Mouse (Mus musculus): ENCODE data around the gene Zfp36l1. TPM values are rescaled to one million over a fixed set of nuclear protein-coding genes. Genes with fewer than 3 reads are reported as not detected.

The Zfp36l1 gene
- 10 to 100 TPM; 32.7 to 39.2 TPM for total RNA-seq (2021)
- long read RNA-seq, experiment 1, transcript Zfp36l1-201 (2 exons, 2,990 nt) = major isoform, 12 of 21 reads
- long read RNA-seq, experiment 1, partial matches to known transcripts = 0 of 21 reads
- long read RNA-seq, experiment 1, other reads (novel, unspliced or antisense) = 9 of 21 reads
- long read RNA-seq, experiment 2, transcript Zfp36l1-201 (2 exons, 2,990 nt) = major isoform, 13 of 20 reads
- long read RNA-seq, experiment 2, partial matches to known transcripts = 0 of 20 reads
- long read RNA-seq, experiment 2, other reads (novel, unspliced or antisense) = 7 of 20 reads

DNA sequence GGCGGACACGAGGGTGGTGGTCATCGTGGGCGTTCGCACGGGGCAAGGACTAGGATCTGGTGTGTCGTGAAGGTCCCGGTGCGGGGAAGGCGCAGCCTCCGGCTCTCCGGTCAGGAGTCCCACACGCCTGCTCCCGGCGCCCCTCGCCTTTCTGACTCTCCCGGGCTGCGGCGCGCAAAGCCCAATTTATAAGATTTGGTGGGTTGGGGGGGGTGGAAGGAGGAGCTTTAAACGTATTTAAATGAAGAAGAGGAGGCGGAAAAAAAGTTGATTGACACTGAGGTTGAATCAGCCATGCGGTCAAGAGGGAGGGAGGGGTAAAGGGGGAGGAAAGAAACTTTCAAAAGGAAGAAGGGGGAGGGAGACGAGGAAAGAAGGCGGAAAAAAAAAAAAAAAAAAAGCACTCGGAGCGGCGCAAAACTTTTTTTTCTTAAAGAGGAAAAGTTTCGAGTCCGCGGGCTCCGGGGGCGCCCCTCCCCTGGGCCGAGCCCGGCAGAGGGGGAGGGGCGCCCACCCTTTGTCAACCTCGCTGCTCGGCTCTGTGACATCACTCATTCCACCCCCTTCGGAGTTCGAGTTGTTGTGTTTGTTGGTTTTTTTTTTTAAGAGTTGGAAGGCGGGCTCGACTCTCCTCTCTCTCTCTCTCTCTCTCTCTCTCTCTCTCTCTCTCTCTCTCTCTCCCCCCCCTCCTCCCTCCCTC, at the start of gene Zfp36l1:
Gene Zfp36l1 (minus strand): TSS at position 162 of the 700 bp plus-strand sequence.
- H3K4me3 ChIP-seq = peak within 1 kb of the TSS; percentile 93
- TF ChIP-seq CTCF (IDR thresholded peaks at IDR 0.05) = no peak
- H3K27ac ChIP-seq = peak within 1 kb of the TSS; percentile 97
- intact Hi-C loops (cut with DNase I) = loop anchor here (1.0 to 10.0 kb wide), 4 partner anchors 51 to 378 kb away; no protein-coding TSS in a partner anchor
- DNase-seq (ENCODE audit: extremely low spot score in 1 of 2, low spot score in 2 of 2) = peak; percentile 64 to 76

DNA sequence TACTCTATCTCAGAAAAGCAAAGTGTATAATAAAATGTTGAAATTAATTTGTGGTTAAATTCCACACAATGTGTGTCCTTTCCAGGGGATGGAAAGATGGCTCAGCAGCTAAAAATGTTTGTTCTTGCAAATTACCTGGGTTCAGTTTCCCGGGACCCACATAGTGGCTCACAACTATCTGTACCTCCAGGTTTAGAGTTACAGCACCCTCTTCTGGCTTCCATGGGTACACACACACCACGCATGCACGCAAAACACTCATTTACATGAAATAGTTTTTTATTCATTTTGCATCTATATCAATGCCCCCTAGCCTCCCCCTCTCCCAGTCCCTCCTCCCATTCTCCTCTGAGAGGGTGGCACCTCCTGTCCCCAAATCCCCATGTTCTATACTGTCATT, 49.6 kb upstream of the Zfp36l1 start:
- DNase-seq (ENCODE audit: extremely low spot score in 1 of 2, low spot score in 2 of 2) = no peak
- Histone ChIP-seq H3K27ac (no peak overlapping the region), H3K4me3 (no peak overlapping the region)
- peak; percentile 35 for TF ChIP-seq CTCF (IDR thresholded peaks at IDR 0.05)
- intact Hi-C loops (cut with DNase I) = no loop called here

GRCm38 (mm10) chr12:80157675-80158074, 44.9 kb upstream of the Zfp36l1 start:
- TF ChIP-seq CTCF (IDR thresholded peaks at IDR 0.05) = peak; percentile 88

GRCm38 (mm10) chr12:80153687-80154326, 41.0 kb upstream of the Zfp36l1 start:
- DNase-seq (ENCODE audit: extremely low spot score in 1 of 2, low spot score in 2 of 2) = no peak
- intact Hi-C loops (cut with DNase I) = loop anchor here (2.0 to 10.0 kb wide), 2 partner anchors 311 to 571 kb away; partner anchors contain the start of gene Exd2
- peak; percentile 79 for TF ChIP-seq CTCF (IDR thresholded peaks at IDR 0.05)
- H3K4me3 ChIP-seq = no peak overlapping the region
- H3K27ac ChIP-seq = no peak overlapping the region

More at GRCm38 (mm10) chr12:80157675-80158074, 44.9 kb upstream of the Zfp36l1 start:
- intact Hi-C loops (cut with DNase I) = loop anchor here (1.0 to 10.0 kb wide), 4 partner anchors 40 to 515 kb away; partner anchors contain the start of gene Exd2
- H3K27ac ChIP-seq = no peak overlapping the region; the same call in 1 of the 2 replicates
- DNase-seq (ENCODE audit: extremely low spot score in 1 of 2, low spot score in 2 of 2) = no peak
- no peak overlapping the region for H3K4me3 ChIP-seq

- TF ChIP-seq CTCF (IDR thresholded peaks at IDR 0.05) = no peak; the same call in 1 of the 2 replicates
- intact Hi-C loops (cut with DNase I) = loop anchor here (10.0 kb wide), 1 partner anchor 312 kb away; the partner anchor contains the start of gene Exd2
- Histone ChIP-seq H3K4me3 (no peak overlapping the region), H3K27ac (no peak overlapping the region)
- DNase-seq (ENCODE audit: extremely low spot score in 1 of 2, low spot score in 2 of 2) = no peak
Measured at GRCm38 (mm10) chr12:80153078-80153477, 40.3 kb upstream of the Zfp36l1 start.

DNA sequence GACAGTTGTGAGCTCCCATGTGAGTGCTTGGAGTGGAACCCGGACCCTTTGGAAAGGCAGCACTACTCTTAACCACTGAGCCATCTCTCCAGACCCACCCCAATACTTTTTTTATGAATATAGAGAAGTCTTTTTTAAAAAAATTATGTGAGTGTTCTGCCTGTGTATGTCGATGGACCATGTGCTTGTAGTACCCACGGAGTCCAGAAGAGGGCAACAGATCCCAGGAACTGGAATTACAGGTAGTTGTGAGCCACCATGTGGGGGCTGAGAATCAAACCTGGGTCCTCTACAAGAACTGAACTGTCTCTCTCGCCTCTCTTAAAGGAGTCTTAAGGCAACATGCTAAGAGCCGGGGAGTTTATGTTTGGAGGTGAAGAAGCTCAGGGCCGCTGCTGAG, 39.0 kb upstream of the Zfp36l1 start:
- intact Hi-C loops (cut with DNase I) = loop anchor here (10.0 kb wide), 1 partner anchor 313 kb away; the partner anchor contains the start of gene Exd2
- no peak overlapping the region for H3K27ac ChIP-seq
- H3K4me3 ChIP-seq = no peak overlapping the region
- DNase-seq (ENCODE audit: extremely low spot score in 1 of 2, low spot score in 2 of 2) = no peak
- peak; percentile 37 for TF ChIP-seq CTCF (IDR thresholded peaks at IDR 0.05)

- no peak for DNase-seq (ENCODE audit: extremely low spot score in 1 of 2, low spot score in 2 of 2)
- Histone ChIP-seq H3K4me3 (no peak overlapping the region), H3K27ac (no peak overlapping the region)
- intact Hi-C loops (cut with DNase I) = loop anchor here (10.0 kb wide), 1 partner anchor 314 kb away; the partner anchor contains the start of gene Exd2
- no peak for TF ChIP-seq CTCF (IDR thresholded peaks at IDR 0.05)
Measured at GRCm38 (mm10) chr12:80150624-80151023, 37.8 kb upstream of the Zfp36l1 start.

GRCm38 (mm10) chr12:80147563-80148214, 34.9 kb upstream of the Zfp36l1 start:
- TF ChIP-seq CTCF (IDR thresholded peaks at IDR 0.05) = no peak
- H3K4me3 ChIP-seq = no peak overlapping the region
- intact Hi-C loops (cut with DNase I) = no loop called here
- no peak for DNase-seq (ENCODE audit: extremely low spot score in 1 of 2, low spot score in 2 of 2)
- H3K27ac ChIP-seq = no peak overlapping the region

DNA sequence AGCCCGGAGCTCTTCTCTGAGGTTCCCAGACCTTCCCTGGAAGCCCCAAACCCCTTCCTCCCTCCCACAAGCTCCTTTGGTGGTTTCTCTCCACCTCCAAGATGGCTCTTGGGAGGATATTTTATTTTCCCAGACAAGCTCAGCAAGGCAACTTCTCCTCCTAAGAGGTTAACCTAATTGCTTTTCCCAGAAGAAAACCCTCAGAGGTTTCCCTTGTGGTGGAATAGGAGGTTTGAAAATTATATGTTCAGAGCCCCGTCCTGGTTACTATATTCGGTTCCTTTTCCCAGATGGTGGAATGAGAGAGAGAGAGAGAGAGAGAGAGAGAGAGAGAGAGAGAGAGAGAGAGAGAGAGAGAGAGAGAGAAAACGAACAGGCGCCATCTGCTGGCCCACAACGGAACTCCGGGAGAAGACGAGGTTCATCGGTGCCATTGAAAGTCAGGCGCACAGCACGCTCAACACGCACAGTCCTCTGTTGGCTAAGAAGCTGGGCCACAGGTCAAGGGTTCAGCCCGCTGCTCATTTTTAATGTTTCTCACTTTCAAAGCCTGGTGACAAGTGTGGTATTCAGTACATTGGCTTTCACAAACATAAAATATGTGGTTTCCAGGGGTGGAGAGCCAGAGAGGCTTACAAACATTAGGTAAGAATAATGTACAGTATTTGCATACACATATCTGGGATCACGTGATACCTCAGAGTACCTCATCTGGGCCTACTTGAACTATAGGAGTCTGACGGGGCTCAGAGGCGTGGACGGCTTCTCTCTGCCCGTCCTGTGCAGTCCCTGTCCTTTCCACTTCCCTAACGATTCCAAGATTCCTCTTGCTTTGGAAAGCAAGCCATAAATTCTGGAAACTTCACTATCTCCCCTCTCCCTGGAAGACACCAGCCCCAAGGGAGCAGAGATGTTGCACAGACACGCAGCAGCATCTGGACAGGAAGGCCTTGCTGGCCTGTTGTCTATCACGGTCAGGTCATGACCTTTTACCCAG, 33.7 kb upstream of the Zfp36l1 start:
- intact Hi-C loops (cut with DNase I) = no loop called here
- no peak overlapping the region for H3K4me3 ChIP-seq
- peak; percentile 74 for TF ChIP-seq CTCF (IDR thresholded peaks at IDR 0.05)
- peak; percentile 60 to 69 for DNase-seq (ENCODE audit: extremely low spot score in 1 of 2, low spot score in 2 of 2)
- no peak overlapping the region for H3K27ac ChIP-seq

DNA sequence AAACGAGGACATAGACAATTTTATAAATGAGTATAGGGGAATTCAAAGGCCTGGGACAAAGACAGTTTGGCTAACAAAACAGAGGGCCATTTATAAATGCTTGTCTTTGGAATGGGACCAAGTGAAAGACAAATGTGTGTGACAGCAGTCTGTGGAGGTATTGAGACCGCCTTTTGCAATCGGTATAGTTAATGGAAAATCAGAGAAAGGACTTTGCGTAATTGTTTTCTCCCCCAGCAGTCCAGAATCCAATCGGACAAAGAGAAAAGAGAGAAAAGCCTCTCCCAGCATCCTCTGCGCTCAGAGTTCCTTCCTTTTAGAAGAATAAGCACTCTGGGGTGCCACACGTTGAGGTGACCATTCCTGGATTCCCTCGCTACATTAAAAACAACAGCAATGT, 32.6 kb upstream of the Zfp36l1 start:
- Histone ChIP-seq H3K4me3 (no peak overlapping the region), H3K27ac (no peak overlapping the region)
- no peak for DNase-seq (ENCODE audit: extremely low spot score in 1 of 2, low spot score in 2 of 2)
- intact Hi-C loops (cut with DNase I) = no loop called here
- no peak for TF ChIP-seq CTCF (IDR thresholded peaks at IDR 0.05)
